Mouse (Mus musculus) myocyte (in vitro differentiated cells): Measurements from ENCODE around the gene Lif.

ENCODE experiments used
- MAX ChIP-seq: IDR thresholded peaks from one replicate; pipeline ENCODE4 v1.6.1; 2011; ENCODE audit warnings: low read depth, mild to moderate bottlenecking, control low read depth
- MYOD1 ChIP-seq, 3 experiments: IDR thresholded peaks; one replicate each; pipeline ENCODE4 v1.6.1; 2011; ENCODE audit warnings: control low read depth in 2 of 3, low read depth in 2 of 3, mild to moderate bottlenecking in 2 of 3, moderate library complexity in 1 of 3; ENCODE audit not compliant: insufficient read length in 2 of 3, control insufficient read depth in 1 of 3
- POLR2A ChIP-seq: IDR thresholded peaks from one replicate; pipeline ENCODE4 v1.6.1; 2011; ENCODE audit warnings: low read depth, mild to moderate bottlenecking, control low read depth, moderate library complexity; ENCODE audit not compliant: insufficient read length
- POLR2AphosphoS2 ChIP-seq: IDR thresholded peaks from one replicate; pipeline ENCODE4 v1.6.1; 2011; ENCODE audit warnings: low read depth, control low read depth; ENCODE audit not compliant: insufficient read length
- TCF12 ChIP-seq: IDR thresholded peaks from one replicate; pipeline ENCODE4 v1.6.1; 2011; ENCODE audit warnings: mild to moderate bottlenecking, control low read depth; ENCODE audit not compliant: poor library complexity, insufficient read depth, severe bottlenecking
- TCF3 ChIP-seq: IDR thresholded peaks from one replicate; pipeline ENCODE4 v1.6.1; 2011; ENCODE audit warnings: low read depth, control low read depth; ENCODE audit not compliant: insufficient read length
- USF1 ChIP-seq: IDR thresholded peaks from one replicate; pipeline ENCODE4 v1.6.1; 2011; ENCODE audit warnings: low read depth, mild to moderate bottlenecking, control low read depth, moderate library complexity

GRCm38 (mm10) chr11:4223393-4224188 lies 33.8 kb upstream of the Lif start:
- TF ChIP-seq POLR2A (no peak), TCF3 (no peak), MAX (no peak), USF1 (no peak), POLR2AphosphoS2 (no peak), MYOD1 (IDR thresholded peaks at IDR 0.05; ENCODE audit: control insufficient read depth in 1 of 3, insufficient read length in 2 of 3, low read depth in 2 of 3) (no peak), TCF12 (no peak)
